Mouse (Mus musculus): ENCODE results near the gene Vsig10.

GRCm38 (mm10) chr5:117357478-117358247 lies 38.8 kb downstream of the Vsig10 start:
- no peak for TF ChIP-seq POLR2A (IDR thresholded peaks at IDR 0.05; ENCODE audit: insufficient read depth, low read depth, low read length)
- TF ChIP-seq CTCF (IDR thresholded peaks at IDR 0.05; ENCODE audit: insufficient read depth, low read depth, low read length) = no peak

Data from olfactory bulb, adult 2 months (tissue).